Mouse (Mus musculus) cerebellum, postnatal 14 days (tissue): ENCODE data around the gene Lrrc46.

Experiments used
- DNase-seq, 2 experiments: peaks; one replicate each; pipeline ENCODE4 v3.0.0; 2021; ENCODE audit warnings: mixed read lengths in 2 of 2

The Lrrc46 gene

GRCm38 (mm10) chr11:97049492-97050085 is 8.4 kb upstream of the Lrrc46 start:
- no peak for DNase-seq

- no peak for DNase-seq
These were observed 7.0 kb upstream of the Lrrc46 start for GRCm38 (mm10) chr11:97048090-97048650.

- DNase-seq = no peak
These were observed 4.7 kb upstream of the Lrrc46 start for GRCm38 (mm10) chr11:97045861-97046260.

- no peak for DNase-seq
These were observed 3.7 kb upstream of the Lrrc46 start for GRCm38 (mm10) chr11:97044902-97045301.

GRCm38 (mm10) chr11:97040301-97041021 is 746 bp downstream of the Lrrc46 start:
- DNase-seq = no peak

GRCm38 (mm10) chr11:97038881-97039280 is 2.3 kb downstream of the Lrrc46 start:
- no peak for DNase-seq

GRCm38 (mm10) chr11:97036141-97036540 is 5.1 kb downstream of the Lrrc46 start:
- peak; percentile 73 to 83 for DNase-seq

- DNase-seq = no peak
These were observed 7.4 kb downstream of the Lrrc46 start for GRCm38 (mm10) chr11:97033781-97034180.

GRCm38 (mm10) chr11:97032499-97032898 is 8.7 kb downstream of the Lrrc46 start:
- no peak for DNase-seq

GRCm38 (mm10) chr11:97031977-97032376 is 9.2 kb downstream of the Lrrc46 start:
- DNase-seq = no peak

- DNase-seq = no peak
These were observed 10.8 kb downstream of the Lrrc46 start for GRCm38 (mm10) chr11:97030426-97030825.

GRCm38 (mm10) chr11:97029686-97030417 is 11.4 kb downstream of the Lrrc46 start, which contains the start of gene Scrn2:
Scrn2 (plus strand) TSS chr11:97029938.
- DNase-seq = peak; percentile 89 to 90

- peak; percentile 90 to 96 for DNase-seq
These were observed 15.4 kb downstream of the Lrrc46 start for GRCm38 (mm10) chr11:97025721-97026344.

GRCm38 (mm10) chr11:97024977-97025376 is 16.2 kb downstream of the Lrrc46 start:
- DNase-seq = no peak

- DNase-seq = peak; percentile 76 to 88
These were observed 19.2 kb downstream of the Lrrc46 start for GRCm38 (mm10) chr11:97021873-97022484.

GRCm38 (mm10) chr11:97021121-97021765 is 20.0 kb downstream of the Lrrc46 start:
- no peak for DNase-seq

GRCm38 (mm10) chr11:97019345-97019708 is 21.9 kb downstream of the Lrrc46 start:
- no peak for DNase-seq

- no peak for DNase-seq
These were observed 22.4 kb downstream of the Lrrc46 start for GRCm38 (mm10) chr11:97018583-97019344.

GRCm38 (mm10) chr11:97017696-97018582 is 23.3 kb downstream of the Lrrc46 start:
- DNase-seq = no peak

- peak in 1 of 2 experiments; percentile 30 for DNase-seq
These were observed 28.0 kb downstream of the Lrrc46 start, which contains the start of gene Sp6 for GRCm38 (mm10) chr11:97013121-97013670. Sp6 (plus strand) TSS chr11:97013394.
